Mouse (Mus musculus): Measurements from ENCODE around the gene Furin. TPM values are rescaled to one million over a fixed set of nuclear protein-coding genes. Genes with fewer than 3 reads are reported as not detected.

Gene Furin
- polyA plus RNA-seq, 1 experiment = 8.3 TPM

DNA sequence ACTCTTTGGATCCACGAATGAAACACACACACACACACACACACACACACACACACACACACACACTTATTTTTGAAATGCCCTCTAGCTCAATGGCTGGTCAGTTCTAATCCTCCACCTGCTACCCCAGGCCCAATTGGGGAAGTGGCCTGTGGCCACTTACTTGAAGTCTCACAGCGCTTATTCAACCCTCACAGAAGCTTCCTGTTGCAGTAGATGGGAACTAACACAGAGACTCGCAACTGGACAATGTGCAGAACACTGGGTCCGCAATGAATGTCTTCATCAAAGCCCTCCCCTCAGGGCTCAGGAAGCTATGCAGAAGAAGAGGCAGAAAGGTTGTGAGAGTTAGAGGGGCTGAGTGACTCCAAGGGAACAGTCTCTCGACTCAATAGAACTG, 22.5 kb upstream of the Furin start:
- Histone ChIP-seq H3K27me3 (ENCODE audit: control insufficient read depth, insufficient read depth, low read length) (no peaks in the 10 kb centered on the region), H3K36me3 (ENCODE audit: control insufficient read depth, insufficient read depth, low read length) (no peaks in the 10 kb centered on the region), H3K27ac (ENCODE audit: control insufficient read depth, insufficient read depth, low read depth, low read length) (no peak overlapping the region), H3K4me3 (ENCODE audit: control insufficient read depth, low read depth, low read length) (no peak overlapping the region), H3K4me1 (ENCODE audit: control insufficient read depth, insufficient read depth, low read length) (peaks cover 1% of the 10 kb centered on the region)
- TF ChIP-seq POLR2A (IDR thresholded peaks at IDR 0.05; ENCODE audit: control insufficient read depth, low read depth, low read length) = no peak
- TF ChIP-seq CTCF (IDR thresholded peaks at IDR 0.05; ENCODE audit: control insufficient read depth, insufficient read depth, insufficient replicate concordance, low read depth, low read length) = no peak

DNA sequence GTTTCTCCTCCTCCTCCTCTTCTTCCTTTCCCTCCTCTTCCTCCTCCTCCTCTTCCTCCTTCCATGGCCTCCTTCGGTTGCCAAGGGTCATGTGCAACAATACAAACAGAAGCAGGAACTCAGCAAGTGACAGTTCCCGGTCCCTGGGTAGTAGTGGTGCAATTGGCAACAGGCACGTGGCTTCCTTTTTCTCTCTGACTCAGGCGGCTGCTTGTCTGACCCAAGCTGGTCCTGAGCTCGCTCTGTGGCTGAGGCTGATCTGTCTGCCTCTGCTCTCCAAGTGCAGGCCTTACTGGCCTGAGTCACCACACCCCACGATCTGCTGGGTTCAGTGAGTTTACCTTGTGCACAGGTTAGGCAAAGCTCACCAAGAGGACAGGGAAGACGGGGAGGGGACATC, 21.1 kb upstream of the Furin start:
- no peak overlapping the region for H3K27ac ChIP-seq (ENCODE audit: control insufficient read depth, insufficient read depth, low read depth, low read length)
- H3K4me3 ChIP-seq (ENCODE audit: control insufficient read depth, low read depth, low read length) = no peak overlapping the region
- no peak for TF ChIP-seq POLR2A (IDR thresholded peaks at IDR 0.05; ENCODE audit: control insufficient read depth, low read depth, low read length)
- TF ChIP-seq CTCF (IDR thresholded peaks at IDR 0.05; ENCODE audit: control insufficient read depth, insufficient read depth, insufficient replicate concordance, low read depth, low read length) = no peak
- H3K27me3 ChIP-seq (ENCODE audit: control insufficient read depth, insufficient read depth, low read length) = no peaks in the 10 kb centered on the region
- peaks cover 4% of the 10 kb centered on the region for H3K4me1 ChIP-seq (ENCODE audit: control insufficient read depth, insufficient read depth, low read length)
- H3K36me3 ChIP-seq (ENCODE audit: control insufficient read depth, insufficient read depth, low read length) = no peaks in the 10 kb centered on the region

DNA sequence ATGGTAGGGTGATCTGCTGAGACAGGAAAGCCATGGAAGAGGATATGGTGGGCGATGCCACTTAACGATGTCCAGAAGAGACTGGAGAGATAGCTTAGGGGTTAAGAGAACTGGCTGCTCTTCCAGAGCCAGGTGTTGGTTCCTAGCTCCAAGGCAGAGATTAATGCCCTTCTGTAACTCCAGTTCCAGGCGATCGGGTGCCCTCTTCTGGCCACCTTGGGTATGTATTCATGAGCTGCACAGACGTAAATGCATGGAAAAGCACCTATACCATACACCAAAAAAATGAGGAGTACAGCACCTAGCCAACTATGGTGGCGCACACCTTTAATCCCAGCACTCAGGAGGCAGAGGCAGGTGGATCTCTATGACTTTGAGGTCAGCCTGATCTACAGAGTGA, 19.5 kb upstream of the Furin start:
- Histone ChIP-seq H3K36me3 (ENCODE audit: control insufficient read depth, insufficient read depth, low read length) (no peaks in the 10 kb centered on the region), H3K4me3 (ENCODE audit: control insufficient read depth, low read depth, low read length) (no peak overlapping the region), H3K4me1 (ENCODE audit: control insufficient read depth, insufficient read depth, low read length) (peaks cover 4% of the 10 kb centered on the region), H3K27me3 (ENCODE audit: control insufficient read depth, insufficient read depth, low read length) (no peaks in the 10 kb centered on the region), H3K27ac (ENCODE audit: control insufficient read depth, insufficient read depth, low read depth, low read length) (no peak overlapping the region)
- TF ChIP-seq CTCF (IDR thresholded peaks at IDR 0.05; ENCODE audit: control insufficient read depth, insufficient read depth, insufficient replicate concordance, low read depth, low read length) (no peak), POLR2A (IDR thresholded peaks at IDR 0.05; ENCODE audit: control insufficient read depth, low read depth, low read length) (no peak)

DNA sequence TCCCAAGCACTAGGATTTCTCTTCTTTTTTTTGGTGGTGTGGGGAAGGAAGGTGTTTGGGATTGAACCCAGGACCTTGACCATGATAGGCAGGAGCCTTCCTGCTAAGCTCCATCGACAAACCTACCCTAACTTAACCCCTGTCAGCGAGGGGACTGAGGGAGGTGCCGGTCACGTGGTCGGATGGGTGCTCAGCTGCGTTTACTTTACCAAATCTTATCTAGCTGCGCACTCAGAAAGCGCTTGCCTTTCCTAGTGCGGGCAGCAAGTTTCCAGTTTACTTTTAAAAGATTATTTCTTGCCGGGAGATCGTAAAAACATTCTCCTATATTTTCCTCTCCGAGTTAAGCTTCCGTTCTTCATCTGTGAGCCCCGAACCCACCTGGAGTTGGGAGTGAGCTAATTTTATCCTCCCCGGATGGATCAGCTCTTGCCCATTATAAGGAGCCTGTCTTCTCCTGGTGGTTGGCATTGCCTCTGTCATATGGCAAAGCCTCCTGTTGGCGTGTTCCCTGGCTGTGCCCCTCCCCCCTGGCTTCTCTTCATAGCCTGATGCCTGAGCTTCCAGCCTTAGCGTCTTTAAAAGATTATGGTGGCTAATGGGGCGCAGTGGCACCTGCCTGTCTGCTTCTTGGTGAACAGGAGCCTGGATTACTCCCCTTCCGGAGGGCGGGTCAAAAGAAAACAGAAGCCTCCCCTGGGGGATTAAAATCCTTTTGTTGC, 17.7 kb upstream of the Furin start:
- Histone ChIP-seq H3K27ac (ENCODE audit: control insufficient read depth, insufficient read depth, low read depth, low read length) (no peak overlapping the region), H3K36me3 (ENCODE audit: control insufficient read depth, insufficient read depth, low read length) (no peaks in the 10 kb centered on the region), H3K4me1 (ENCODE audit: control insufficient read depth, insufficient read depth, low read length) (peaks cover 4% of the 10 kb centered on the region), H3K4me3 (ENCODE audit: control insufficient read depth, low read depth, low read length) (no peak overlapping the region), H3K27me3 (ENCODE audit: control insufficient read depth, insufficient read depth, low read length) (no peaks in the 10 kb centered on the region)
- TF ChIP-seq POLR2A (IDR thresholded peaks at IDR 0.05; ENCODE audit: control insufficient read depth, low read depth, low read length) = no peak
- no peak for TF ChIP-seq CTCF (IDR thresholded peaks at IDR 0.05; ENCODE audit: control insufficient read depth, insufficient read depth, insufficient replicate concordance, low read depth, low read length)

DNA sequence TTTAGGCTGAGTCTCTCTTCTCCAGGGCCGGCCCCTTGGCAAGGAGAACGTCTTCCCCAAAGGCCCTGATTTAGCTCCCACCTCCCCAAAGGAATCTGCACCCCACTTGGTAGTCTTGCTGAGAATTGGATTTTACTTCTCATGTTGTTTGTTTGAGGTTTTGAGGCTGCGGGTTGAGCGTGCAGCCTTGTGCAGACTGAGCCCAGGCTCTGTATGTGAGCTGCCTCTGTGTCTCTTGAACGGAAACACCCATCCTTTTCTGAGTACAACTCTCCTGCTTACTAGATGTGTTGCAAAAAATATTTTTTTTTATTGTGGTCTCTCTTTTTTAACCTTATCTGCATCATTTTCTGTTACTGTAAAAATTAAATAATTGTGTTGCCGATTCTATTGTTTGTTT, 16.3 kb upstream of the Furin start:
- TF ChIP-seq POLR2A (IDR thresholded peaks at IDR 0.05; ENCODE audit: control insufficient read depth, low read depth, low read length) = no peak
- no peak for TF ChIP-seq CTCF (IDR thresholded peaks at IDR 0.05; ENCODE audit: control insufficient read depth, insufficient read depth, insufficient replicate concordance, low read depth, low read length)
- Histone ChIP-seq H3K36me3 (ENCODE audit: control insufficient read depth, insufficient read depth, low read length) (no peaks in the 10 kb centered on the region), H3K4me3 (ENCODE audit: control insufficient read depth, low read depth, low read length) (no peak overlapping the region), H3K27me3 (ENCODE audit: control insufficient read depth, insufficient read depth, low read length) (no peaks in the 10 kb centered on the region), H3K27ac (ENCODE audit: control insufficient read depth, insufficient read depth, low read depth, low read length) (no peak overlapping the region), H3K4me1 (ENCODE audit: control insufficient read depth, insufficient read depth, low read length) (peaks cover 4% of the 10 kb centered on the region)

DNA sequence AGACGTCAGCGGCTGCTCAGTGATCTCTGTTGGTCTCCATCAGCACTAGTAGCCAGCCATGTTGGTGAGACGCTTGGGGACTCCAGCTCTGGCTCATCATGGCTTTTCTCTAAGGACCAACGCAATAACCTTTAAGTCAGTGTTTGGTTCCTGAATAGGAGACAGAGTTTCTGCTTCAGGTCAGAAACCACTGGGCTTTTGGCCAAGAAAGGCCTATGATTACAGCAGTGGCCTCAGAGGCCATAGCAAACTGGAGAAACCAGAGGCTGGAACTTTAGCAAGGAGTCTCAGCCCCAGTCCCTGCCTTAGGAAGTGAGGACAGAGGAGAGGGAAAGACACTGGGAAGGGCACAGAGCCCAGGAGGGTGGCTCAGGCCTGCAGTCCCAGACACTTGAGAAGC, 15.3 kb upstream of the Furin start:
- TF ChIP-seq CTCF (IDR thresholded peaks at IDR 0.05; ENCODE audit: control insufficient read depth, insufficient read depth, insufficient replicate concordance, low read depth, low read length) (no peak), POLR2A (IDR thresholded peaks at IDR 0.05; ENCODE audit: control insufficient read depth, low read depth, low read length) (no peak)
- Histone ChIP-seq H3K36me3 (ENCODE audit: control insufficient read depth, insufficient read depth, low read length) (no peaks in the 10 kb centered on the region), H3K4me3 (ENCODE audit: control insufficient read depth, low read depth, low read length) (no peak overlapping the region), H3K27me3 (ENCODE audit: control insufficient read depth, insufficient read depth, low read length) (no peaks in the 10 kb centered on the region), H3K27ac (ENCODE audit: control insufficient read depth, insufficient read depth, low read depth, low read length) (no peak overlapping the region), H3K4me1 (ENCODE audit: control insufficient read depth, insufficient read depth, low read length) (peaks cover 4% of the 10 kb centered on the region)

DNA sequence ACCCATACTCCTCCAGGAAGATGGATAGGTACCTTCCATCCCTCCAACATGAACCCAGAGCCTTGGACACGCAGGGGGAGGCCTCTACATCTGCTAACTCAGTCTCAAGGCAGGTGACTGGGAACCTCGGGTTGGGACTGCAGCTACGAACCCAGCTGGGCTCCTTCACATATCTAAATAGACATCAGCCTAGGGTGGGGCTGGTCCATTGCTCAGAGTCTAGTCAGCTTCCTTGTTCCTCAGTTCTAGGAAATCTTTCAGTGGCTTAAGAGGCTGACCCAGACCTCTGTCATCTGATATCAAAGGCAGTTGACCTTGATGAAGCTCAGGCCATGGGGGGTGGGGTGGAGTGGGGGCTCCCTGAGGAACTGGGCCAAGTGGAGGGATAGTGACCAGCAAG, 14.0 kb upstream of the Furin start:
- Histone ChIP-seq H3K4me3 (ENCODE audit: control insufficient read depth, low read depth, low read length) (no peak overlapping the region), H3K4me1 (ENCODE audit: control insufficient read depth, insufficient read depth, low read length) (peaks cover 4% of the 10 kb centered on the region), H3K27ac (ENCODE audit: control insufficient read depth, insufficient read depth, low read depth, low read length) (no peak overlapping the region), H3K27me3 (ENCODE audit: control insufficient read depth, insufficient read depth, low read length) (no peaks in the 10 kb centered on the region), H3K36me3 (ENCODE audit: control insufficient read depth, insufficient read depth, low read length) (no peaks in the 10 kb centered on the region)
- TF ChIP-seq POLR2A (IDR thresholded peaks at IDR 0.05; ENCODE audit: control insufficient read depth, low read depth, low read length) (no peak), CTCF (IDR thresholded peaks at IDR 0.05; ENCODE audit: control insufficient read depth, insufficient read depth, insufficient replicate concordance, low read depth, low read length) (no peak)
